Mouse (Mus musculus) MEL (cell line): ENCODE measurements around the gene Aspscr1. TPM values are rescaled to one million over a fixed set of nuclear protein-coding genes. Genes with fewer than 3 reads are reported as not detected.

Experiments used
- DNase-seq: peaks from one replicate; pipeline ENCODE4 v3.0.0; 2011; ENCODE audit warnings: low read depth, low spot score
- H3K27ac ChIP-seq: 2 replicates; pipeline ENCODE4 v1.5.1; 2012; ENCODE audit warnings: low read depth, mild to moderate bottlenecking, control low read depth, low read length, moderate library complexity; ENCODE audit not compliant: control insufficient read depth
- H3K27me3 ChIP-seq, 2 experiments: fragments of 150-350 bp in 1 of 2; sonication (generic) in 1 of 2; 2 replicates each; pipeline ENCODE4 v1.6.1; 2012; ENCODE audit warnings: low read length in 2 of 2, mild to moderate bottlenecking in 2 of 2, improper control_type of control experiment in 1 of 2, moderate library complexity in 1 of 2; ENCODE audit not compliant: insufficient read depth in 2 of 2, control insufficient read depth in 1 of 2
- H3K36me3 ChIP-seq, 2 experiments: 2 replicates each; pipeline ENCODE4 v1.6.1; 2012 to 2014; ENCODE audit warnings: low read length in 2 of 2, improper control_type of control experiment in 1 of 2, inconsistent platforms in 1 of 2, mild to moderate bottlenecking in 1 of 2; ENCODE audit not compliant: insufficient read depth in 2 of 2, control insufficient read depth in 1 of 2
- H3K4me1 ChIP-seq, 2 experiments: fragments of 150-350 bp in 1 of 2; sonication (generic) in 1 of 2; 2 replicates each; pipeline ENCODE4 v1.6.1; 2012; ENCODE audit warnings: low read length in 2 of 2, improper control_type of control experiment in 1 of 2, mild to moderate bottlenecking in 1 of 2; ENCODE audit not compliant: insufficient read depth in 2 of 2, control insufficient read depth in 1 of 2
- H3K4me3 ChIP-seq, 2 experiments: fragments of 150-350 bp in 1 of 2; sonication (generic) in 1 of 2; 2 replicates each; pipeline ENCODE4 v1.5.1; 2012; ENCODE audit warnings: low read depth in 2 of 2, low read length in 2 of 2, mild to moderate bottlenecking in 2 of 2, moderate library complexity in 2 of 2, control low read depth in 1 of 2, improper control_type of control experiment in 1 of 2; ENCODE audit not compliant: control insufficient read depth in 1 of 2, insufficient read depth in 1 of 2
- H3K79me2 ChIP-seq: 2 replicates; pipeline ENCODE4 v1.6.1; 2012; ENCODE audit warnings: mild to moderate bottlenecking, low read length, moderate library complexity; ENCODE audit not compliant: control insufficient read depth, poor library complexity, insufficient read depth
- H3K9ac ChIP-seq: 2 replicates; pipeline ENCODE4 v1.6.1; 2012; ENCODE audit warnings: low read depth, mild to moderate bottlenecking, control low read depth, low read length, moderate library complexity; ENCODE audit not compliant: control insufficient read depth, poor library complexity, severe bottlenecking
- H3K9me3 ChIP-seq: fragments of 150-350 bp; sonication (generic); replicated peaks from 2 replicates; pipeline ENCODE4 v1.6.1; 2012; ENCODE audit warnings: mild to moderate bottlenecking, low read length, improper control_type of control experiment, moderate library complexity; ENCODE audit not compliant: insufficient read depth
- CHD1 ChIP-seq: IDR thresholded peaks from 2 replicates; pipeline ENCODE4 v1.6.1; 2012; ENCODE audit warnings: low read depth, mild to moderate bottlenecking, inconsistent platforms, low read length, improper control_type of control experiment
- CTCF ChIP-seq, 3 experiments: IDR thresholded peaks in 2 of 3; conservative IDR thresholded peaks in 1 of 3; 2 replicates each; pipeline ENCODE4 v1.5.1; 2011 to 2012; ENCODE audit warnings: low read length in 3 of 3, low read depth in 2 of 3, mild to moderate bottlenecking in 2 of 3, improper control_type of control experiment in 1 of 3, inconsistent platforms in 1 of 3, mixed read lengths in 1 of 3, moderate library complexity in 1 of 3; ENCODE audit not compliant: control insufficient read depth in 1 of 3, insufficient read depth in 1 of 3, poor library complexity in 1 of 3, severe bottlenecking in 1 of 3
- E2F4 ChIP-seq: IDR thresholded peaks from 2 replicates; pipeline ENCODE4 v1.6.1; 2011; ENCODE audit warnings: low read depth, low read length, improper control_type of control experiment, borderline replicate concordance
- ELF1 ChIP-seq: IDR thresholded peaks from 2 replicates; pipeline ENCODE4 v1.6.1; 2014; ENCODE audit warnings: low read depth, mild to moderate bottlenecking, inconsistent platforms, low read length, improper control_type of control experiment, moderate library complexity
- EP300 ChIP-seq, 2 experiments: IDR thresholded peaks; 2 replicates each; pipeline ENCODE4 v1.6.1; 2011; ENCODE audit warnings: improper control_type of control experiment in 2 of 2, low read length in 2 of 2, low read depth in 1 of 2, mild to moderate bottlenecking in 1 of 2
- HCFC1 ChIP-seq: IDR thresholded peaks from 2 replicates; pipeline ENCODE4 v1.6.1; 2012; ENCODE audit warnings: low read depth, mild to moderate bottlenecking, inconsistent platforms, low read length, improper control_type of control experiment, moderate library complexity
- JUND ChIP-seq: IDR thresholded peaks from 2 replicates; pipeline ENCODE4 v1.6.1; 2011; ENCODE audit warnings: low read depth, mild to moderate bottlenecking, improper control_type of control experiment, low read length
- KAT2A ChIP-seq: conservative IDR thresholded peaks from 2 replicates; pipeline ENCODE4 v1.6.1; 2012; ENCODE audit warnings: low read depth, low read length, improper control_type of control experiment, inconsistent platforms
- MYB ChIP-seq: IDR thresholded peaks from 2 replicates; pipeline ENCODE4 v1.6.1; 2011; ENCODE audit warnings: mild to moderate bottlenecking, low read depth, low read length, improper control_type of control experiment
- MYC ChIP-seq: IDR thresholded peaks from 2 replicates; pipeline ENCODE4 v1.6.1; 2011; ENCODE audit warnings: low read depth, mild to moderate bottlenecking, low read length, improper control_type of control experiment, moderate library complexity
- POLR2A ChIP-seq, 2 experiments: IDR thresholded peaks; 2 replicates each; pipeline ENCODE4 v1.6.1; 2011 to 2012; ENCODE audit warnings: low read length in 2 of 2, mild to moderate bottlenecking in 2 of 2, control low read depth in 1 of 2, improper control_type of control experiment in 1 of 2, low read depth in 1 of 2, moderate library complexity in 1 of 2; ENCODE audit not compliant: control insufficient read depth in 1 of 2, insufficient read depth in 1 of 2, poor library complexity in 1 of 2
- POLR2AphosphoS2 ChIP-seq: IDR thresholded peaks from 2 replicates; pipeline ENCODE4 v1.6.1; 2011; ENCODE audit warnings: low read length, improper control_type of control experiment
- POLR2AphosphoS5 ChIP-seq: IDR thresholded peaks from 2 replicates; pipeline ENCODE4 v1.6.1; 2012; ENCODE audit warnings: low read depth, borderline replicate concordance, mild to moderate bottlenecking, inconsistent platforms, low read length, moderate library complexity, mixed read lengths
- RAD21 ChIP-seq: IDR thresholded peaks from 2 replicates; pipeline ENCODE4 v1.6.1; 2011; ENCODE audit warnings: mild to moderate bottlenecking, low read depth, low read length, improper control_type of control experiment
- SIN3A ChIP-seq: IDR thresholded peaks from 2 replicates; pipeline ENCODE4 v1.6.1; 2012; ENCODE audit warnings: low read length, improper control_type of control experiment, inconsistent platforms
- SMC3 ChIP-seq: IDR thresholded peaks from 2 replicates; pipeline ENCODE4 v1.6.1; 2011; ENCODE audit warnings: low read depth, low read length, improper control_type of control experiment
- TBP ChIP-seq: IDR thresholded peaks from 2 replicates; pipeline ENCODE4 v1.8.0; 2011; ENCODE audit warnings: low read depth, low read length, improper control_type of control experiment
- TCF12 ChIP-seq: IDR thresholded peaks from 2 replicates; pipeline ENCODE4 v1.6.1; 2014; ENCODE audit warnings: low read depth, mild to moderate bottlenecking, inconsistent platforms, low read length, improper control_type of control experiment, moderate library complexity
- UBTF ChIP-seq: IDR thresholded peaks from 2 replicates; pipeline ENCODE4 v1.6.1; 2012; ENCODE audit warnings: low read depth, mild to moderate bottlenecking, inconsistent platforms, low read length, improper control_type of control experiment, moderate library complexity, borderline replicate concordance; ENCODE audit not compliant: insufficient read depth
- ZC3H11A ChIP-seq: IDR thresholded peaks from 2 replicates; pipeline ENCODE4 v1.6.1; 2012; ENCODE audit warnings: low read depth, mild to moderate bottlenecking, inconsistent platforms, low read length, improper control_type of control experiment
- ZKSCAN1 ChIP-seq: IDR thresholded peaks from 2 replicates; pipeline ENCODE4 v1.6.1; 2012; ENCODE audit warnings: low read depth, mild to moderate bottlenecking, inconsistent platforms, low read length, improper control_type of control experiment, moderate library complexity
- ZNF384 ChIP-seq: IDR thresholded peaks from 2 replicates; pipeline ENCODE4 v1.6.1; 2012; ENCODE audit warnings: low read depth, mild to moderate bottlenecking, inconsistent platforms, low read length, improper control_type of control experiment
- polyA plus RNA-seq, 2 experiments: library from polyadenylated mRNA; stranded (reverse) in 1 of 2; unstranded in 1 of 2; fragments of >175 nt in 1 of 2; fragments of >200 nt in 1 of 2; gene quantifications; 2 replicates each; pipeline versions ENCODE4 v1.2.1 to v1.2.4; 2012; ENCODE audit warnings: low replicate concordance in 2 of 2, low read depth in 1 of 2; ENCODE audit not compliant: insufficient read length in 2 of 2, insufficient read depth in 1 of 2, missing spikeins in 1 of 2
- total RNA-seq: library from RNA; depleted of rRNA; stranded (reverse); fragments of 300-350 nt; gene quantifications from 2 replicates; pipeline ENCODE4 v1.2.3, GENCODE M21; 2012

Aspscr1 gene
- total and polyA plus RNA-seq, 3 experiments, result 36.2 to 72.5 TPM; not detected in 1

DNA sequence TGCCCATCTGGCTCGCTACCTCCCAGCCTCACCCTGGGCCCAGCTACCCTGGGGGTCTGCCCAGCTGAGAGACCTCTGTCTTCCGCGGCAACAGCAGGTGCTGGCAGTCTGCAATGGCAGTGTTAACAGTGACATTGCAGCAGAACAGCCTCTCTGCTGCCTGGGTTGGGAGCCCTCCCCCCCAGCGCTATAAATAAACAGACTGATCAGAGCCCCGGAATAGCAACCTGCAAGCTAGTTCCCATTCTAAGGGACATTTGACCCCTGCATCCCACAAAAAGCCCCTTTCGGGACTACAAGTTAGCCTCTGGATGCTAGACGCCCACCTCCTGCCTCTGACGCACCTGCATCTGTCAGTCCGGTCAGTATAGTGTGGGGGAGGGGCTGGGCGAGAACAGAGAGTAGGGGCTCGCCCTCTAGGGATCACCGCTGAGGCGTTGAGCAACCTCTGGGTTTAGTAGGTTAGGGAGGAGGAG is 24.7 kb upstream of the Aspscr1 start, which contains the start of gene Myadml2:
TSS of gene Myadml2 (minus strand) at position 158 of the 476 bp plus-strand sequence.
- Histone ChIP-seq H3K79me2 (no peaks in the 10 kb centered on the region), H3K9ac (no peak within 1 kb of the TSS), H3K4me3 (no peak within 1 kb of the TSS), H3K36me3 (peaks cover 0 to 5% of the 10 kb centered on the region in 2 experiments; a peak in 2 of 4 replicates), H3K27me3 (no peaks in the 10 kb centered on the region; a peak in 1 of 4 replicates), H3K4me1 (peaks cover 4 to 7% of the 10 kb centered on the region in 2 experiments; a peak in 3 of 4 replicates), H3K27ac (no peak within 1 kb of the TSS), H3K9me3 (no peaks in the 10 kb centered on the region)
- no peak for TF ChIP-seq RAD21
- TF ChIP-seq POLR2AphosphoS2, result no peak
- TF ChIP-seq POLR2A (IDR thresholded peaks at IDR 0.05; ENCODE audit: control insufficient read depth in 1 of 2, insufficient read depth in 1 of 2, low read depth in 1 of 2, low read length in 2 of 2, poor library complexity in 1 of 2), result no peak
- no peak for TF ChIP-seq ELF1
- TF ChIP-seq JUND, result no peak
- TF ChIP-seq CHD1, result no peak
- no peak for TF ChIP-seq POLR2AphosphoS5
- no peak for TF ChIP-seq TCF12
- no peak for DNase-seq

- Histone ChIP-seq H3K36me3 (no peaks in the 10 kb centered on the region), H3K27me3 (peaks cover 0 to 2% of the 10 kb centered on the region in 2 experiments; a peak in 1 of 4 replicates), H3K9ac (no peak overlapping the region), H3K4me3 (no peak overlapping the region), H3K4me1 (no peaks in the 10 kb centered on the region), H3K9me3 (no peaks in the 10 kb centered on the region), H3K79me2 (no peaks in the 10 kb centered on the region), H3K27ac (no peak overlapping the region)
- TF ChIP-seq UBTF, result no peak
- TF ChIP-seq KAT2A, result no peak
- TF ChIP-seq ZNF384, result no peak
- TF ChIP-seq TBP, result no peak
- no peak for TF ChIP-seq E2F4
- peak; percentile 32 for TF ChIP-seq RAD21
- TF ChIP-seq MYC, result peak; percentile 70
- no peak for TF ChIP-seq EP300 (IDR thresholded peaks at IDR 0.05; ENCODE audit: low read depth in 1 of 2, low read length in 2 of 2)
- TF ChIP-seq SMC3, result peak; percentile 77
- TF ChIP-seq CTCF (IDR thresholded peaks at IDR 0.05 in 2 of 3, conservative IDR thresholded peaks at IDR 0.05 in 1 of 3; ENCODE audit: control insufficient read depth in 1 of 3, insufficient read depth in 1 of 3, low read depth in 2 of 3, low read length in 3 of 3, poor library complexity in 1 of 3, severe bottlenecking in 1 of 3), result peak; percentile 63 to 75 (median 69)
- peak; percentile 28 for TF ChIP-seq ZC3H11A
- no peak for TF ChIP-seq HCFC1
- no peak for TF ChIP-seq SIN3A
- no peak for TF ChIP-seq MYB
- TF ChIP-seq ZKSCAN1, result no peak
- DNase-seq, result peak; percentile 61
Measured at GRCm38 (mm10) chr11:120651872-120652271, 20.9 kb upstream of the Aspscr1 start.
